18 mouse cellular contexts compared by ENCODE assay signal in genomic region chr6:36060411-36060810, GRCm38 (mm10).
"Had no signal": no experiment of that assay in that cellular context is flagged by ENCODE, and none has a peak within 500 bp of the region (broad histone marks: within the 10 kb centered on the region; RNA-seq: fewer than 3 reads in every experiment).

No protein-coding gene starts in this region.

- DNase-seq: liver, postnatal 0 days; lung, adult 2 months; lung, postnatal 14 days; lung, postnatal 36 days; midbrain, embryonic 14.5 days; right cerebral cortex, postnatal 14 days; spleen, adult 18-20 months; thymus, adult 18-20 months; thymus, postnatal 14 days; thymus, postnatal 36 days had no signal

- H3K27me3 ChIP-seq: liver, embryonic 15.5 days; megakaryocyte, embryonic 14.5 days; midbrain, embryonic 12.5 days; neural tube, embryonic 13.5 days; neural tube, embryonic 15.5 days had no signal

- H3K9me3 ChIP-seq: liver, embryonic 15.5 days; megakaryocyte, embryonic 14.5 days; midbrain, embryonic 12.5 days; neural tube, embryonic 13.5 days; neural tube, embryonic 15.5 days had no signal

- H3K4me3 ChIP-seq: liver, embryonic 15.5 days; megakaryocyte, embryonic 14.5 days; midbrain, embryonic 12.5 days; myocyte; neural tube, embryonic 13.5 days; neural tube, embryonic 15.5 days had no signal

- H3K9ac ChIP-seq: liver, embryonic 15.5 days; liver, postnatal 0 days; midbrain, embryonic 12.5 days; neural tube, embryonic 13.5 days; neural tube, embryonic 15.5 days had no signal

- H3K27ac ChIP-seq: liver, embryonic 15.5 days; macrophage; midbrain, embryonic 12.5 days; neural tube, embryonic 13.5 days; neural tube, embryonic 15.5 days had no signal

- H3K4me2 ChIP-seq: liver, embryonic 15.5 days; midbrain, embryonic 12.5 days; neural tube, embryonic 13.5 days; neural tube, embryonic 15.5 days had no signal

- ATAC-seq: liver, postnatal 0 days; midbrain, embryonic 16.5 days had no signal

- H3K4me1 ChIP-seq: liver, embryonic 15.5 days; megakaryocyte, embryonic 14.5 days; midbrain, embryonic 12.5 days; neural tube, embryonic 13.5 days; neural tube, embryonic 15.5 days had no signal

- H3K36me3 ChIP-seq: liver, embryonic 15.5 days; midbrain, embryonic 12.5 days; neural tube, embryonic 13.5 days; neural tube, embryonic 15.5 days had no signal
